Mouse (Mus musculus): ENCODE measurements around the gene Gm10959.
A peak's percentile ranks its signal among the peaks of the same experiment; 100 is the strongest.
"Not testable (repeated sequence)": the region's sequence is repeated elsewhere in the genome, so short reads cannot be mapped to it uniquely, and the experiment has no call there.

The Gm10959 gene

DNA sequence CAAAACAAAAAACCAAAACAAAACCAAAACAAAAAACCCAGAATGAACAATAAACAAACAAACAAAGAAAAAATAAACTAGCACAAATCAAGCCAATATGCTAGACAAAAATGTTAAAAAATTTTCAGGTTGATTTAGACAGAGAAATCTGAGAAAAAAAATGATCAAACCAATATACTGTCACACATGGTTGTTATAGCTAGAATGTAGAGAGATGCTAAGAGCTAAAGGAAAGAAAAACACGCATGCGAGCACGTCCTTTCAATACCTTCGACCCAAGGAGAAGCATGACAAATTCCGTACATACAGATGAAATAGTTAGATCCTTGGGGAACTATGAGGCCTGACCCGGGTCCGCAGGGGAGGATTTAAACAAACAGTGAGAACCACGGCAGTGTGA, at the start of gene Gm10959:
Gene Gm10959 (minus strand): TSS at position 101 of the 400 bp plus-strand sequence.
- DNase-seq (ENCODE audit: low spot score), result no peak

DNA sequence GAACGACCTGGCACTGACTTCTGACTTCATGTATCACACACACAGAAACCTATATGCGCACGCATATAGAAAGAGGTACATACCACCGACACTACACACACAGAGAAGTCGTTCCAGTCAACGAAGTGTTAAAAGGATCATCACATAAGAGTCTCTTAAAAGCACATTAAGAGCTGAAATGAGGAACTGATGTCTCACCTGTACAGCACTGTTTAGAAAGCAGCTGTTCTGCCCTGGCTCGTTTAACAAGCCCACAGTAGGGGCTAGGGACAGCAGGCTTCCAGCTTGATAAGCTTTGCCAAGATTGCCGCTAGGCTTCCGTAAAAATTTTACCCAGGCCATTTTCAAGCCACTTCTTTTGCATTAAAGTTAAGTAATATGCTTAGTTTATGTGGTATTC, 49.2 kb upstream of the Gm10959 start:
- no peak for DNase-seq (ENCODE audit: low spot score)

DNA sequence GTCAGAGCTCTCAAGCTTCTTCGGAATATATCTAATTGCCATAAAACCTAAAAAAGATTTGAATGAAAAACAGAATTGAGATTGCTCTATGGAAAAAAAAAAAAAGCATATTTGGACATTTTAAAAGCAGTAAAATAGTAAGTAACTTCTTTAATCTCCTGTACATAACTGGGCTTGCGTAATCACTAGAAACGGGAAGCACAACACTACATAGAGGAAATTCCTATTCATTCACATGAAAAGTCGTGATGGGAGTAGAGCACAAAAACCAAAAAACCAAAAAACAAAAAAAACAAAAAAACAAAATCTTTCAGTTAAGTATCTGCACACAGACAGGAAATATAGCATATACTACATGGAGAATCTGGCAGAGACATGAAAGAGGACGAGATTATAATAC, 45.1 kb upstream of the Gm10959 start:
- no peak for DNase-seq (ENCODE audit: low spot score)

GRCm38 (mm10) chr3:122950129-122950528, 31.0 kb upstream of the Gm10959 start:
- DNase-seq (ENCODE audit: low spot score), result no peak

- DNase-seq (ENCODE audit: low spot score), result no peak
Observed at GRCm38 (mm10) chr3:122943387-122943890, 24.3 kb upstream of the Gm10959 start.

DNA sequence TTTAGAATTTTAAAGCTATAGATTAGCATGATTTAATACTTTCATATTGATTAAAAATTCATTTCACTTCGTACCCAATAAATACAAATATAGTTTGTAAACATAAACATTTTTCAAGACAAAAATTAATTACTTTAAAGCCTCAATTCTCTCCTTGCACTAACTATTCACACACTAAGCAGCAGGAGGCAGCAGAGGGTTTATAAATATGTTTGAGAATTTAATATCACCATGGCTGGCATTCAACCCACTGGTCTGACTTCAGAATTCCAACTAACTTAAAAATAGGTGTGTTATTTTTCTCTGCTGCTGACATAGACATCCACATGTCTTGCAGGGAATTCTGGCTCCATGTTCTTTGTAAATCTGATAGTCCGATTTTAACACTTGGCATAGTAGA, 20.1 kb upstream of the Gm10959 start:
- no peak for DNase-seq (ENCODE audit: low spot score)

DNA sequence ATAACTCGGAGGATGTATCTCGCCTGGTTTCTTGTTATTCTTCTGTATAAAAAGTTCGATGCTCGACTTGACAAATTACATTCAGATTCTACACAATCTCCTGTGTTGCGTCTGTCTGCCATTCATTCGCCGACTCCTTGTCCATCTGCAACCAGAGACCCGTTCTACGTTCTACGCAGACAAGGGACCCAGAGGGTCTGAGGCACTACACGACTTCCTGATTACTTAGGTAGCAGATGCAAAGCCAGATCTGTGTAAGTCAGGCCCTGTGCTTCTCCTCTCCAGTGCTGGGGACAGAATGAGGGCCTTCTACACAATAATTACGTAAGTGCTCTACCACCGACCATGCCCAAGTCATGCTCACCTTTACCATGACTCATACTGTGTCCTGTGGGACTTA, 18.0 kb upstream of the Gm10959 start:
- DNase-seq (ENCODE audit: low spot score), result not testable (repeated sequence)

- DNase-seq (ENCODE audit: low spot score), result no peak
Observed at GRCm38 (mm10) chr3:122932466-122932865, 13.3 kb upstream of the Gm10959 start.

DNA sequence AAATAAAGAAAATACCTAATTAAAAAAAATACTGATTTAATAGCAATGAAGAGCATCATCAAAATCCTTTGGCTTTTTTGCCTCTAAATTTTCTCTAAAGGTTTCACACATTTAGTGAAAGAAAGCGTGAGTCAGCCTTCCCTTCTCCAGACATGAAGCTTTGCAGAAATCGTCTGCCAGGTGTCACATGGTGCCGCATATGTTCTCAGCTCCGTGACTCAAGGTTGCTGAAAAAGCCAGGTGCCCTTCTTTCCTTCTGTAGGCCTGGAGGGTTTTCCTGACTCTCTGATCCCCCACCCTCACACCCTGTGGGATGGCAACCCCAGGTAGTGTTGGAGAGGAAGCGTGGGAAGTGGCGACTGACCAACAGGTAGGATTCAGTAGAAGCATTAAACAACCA, 10.6 kb upstream of the Gm10959 start:
- no peak for DNase-seq (ENCODE audit: low spot score)

- peak; percentile 98 for DNase-seq (ENCODE audit: low spot score)
Observed at GRCm38 (mm10) chr3:122924009-122924914, 5.1 kb upstream of the Gm10959 start, which contains the start of gene 1810037I17Rik. Gene 1810037I17Rik (plus strand): TSS chr3:122924203.

- no peak for DNase-seq (ENCODE audit: low spot score)
Observed at GRCm38 (mm10) chr3:122923147-122923546, 4.0 kb upstream of the Gm10959 start.

DNA sequence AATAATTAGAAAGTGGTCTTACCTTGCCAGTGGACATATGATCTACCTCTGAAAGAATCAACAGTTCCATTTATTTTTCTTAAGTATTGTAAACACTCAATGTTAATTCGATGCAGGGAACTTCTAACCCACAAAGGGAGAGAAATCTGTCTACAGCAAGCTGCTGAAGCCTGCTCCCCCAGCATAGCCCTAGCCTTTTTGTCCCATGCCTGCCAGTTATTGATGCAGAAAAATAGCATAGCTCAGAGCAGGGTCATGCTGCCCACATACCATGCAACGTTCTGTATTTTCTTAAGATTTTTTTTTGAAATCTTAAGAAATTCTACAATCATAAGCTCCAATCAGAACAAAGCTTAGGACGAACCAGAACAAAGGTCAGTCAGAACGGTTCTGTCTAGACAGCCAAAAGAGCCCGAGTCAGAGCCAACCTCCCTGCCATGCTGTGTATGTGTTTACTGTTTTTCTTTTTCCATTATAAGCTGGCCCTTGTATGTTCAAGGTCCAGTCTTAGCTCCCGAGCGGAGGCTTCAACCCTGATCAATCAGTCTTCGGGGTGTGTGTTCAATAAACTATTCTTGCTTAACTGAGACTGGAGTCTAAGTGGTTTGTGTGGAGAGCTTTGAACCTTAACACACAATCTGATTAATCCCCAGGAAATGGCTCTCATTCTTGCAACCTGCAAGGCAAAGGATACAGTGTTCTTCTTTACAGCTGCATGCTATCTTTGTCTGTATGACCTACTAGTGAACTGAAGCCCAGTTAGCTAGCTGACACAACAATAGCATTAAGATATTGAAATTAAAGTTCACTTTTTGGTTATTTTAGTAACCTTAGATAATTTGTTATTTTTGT, 2.7 kb upstream of the Gm10959 start:
- no peak for DNase-seq (ENCODE audit: low spot score)

- DNase-seq (ENCODE audit: low spot score), result no peak
Observed at GRCm38 (mm10) chr3:122920572-122921435, 1.6 kb upstream of the Gm10959 start.

GRCm38 (mm10) chr3:122918672-122919071, 488 bp downstream of the Gm10959 start:
- DNase-seq (ENCODE audit: low spot score), result no peak

DNA sequence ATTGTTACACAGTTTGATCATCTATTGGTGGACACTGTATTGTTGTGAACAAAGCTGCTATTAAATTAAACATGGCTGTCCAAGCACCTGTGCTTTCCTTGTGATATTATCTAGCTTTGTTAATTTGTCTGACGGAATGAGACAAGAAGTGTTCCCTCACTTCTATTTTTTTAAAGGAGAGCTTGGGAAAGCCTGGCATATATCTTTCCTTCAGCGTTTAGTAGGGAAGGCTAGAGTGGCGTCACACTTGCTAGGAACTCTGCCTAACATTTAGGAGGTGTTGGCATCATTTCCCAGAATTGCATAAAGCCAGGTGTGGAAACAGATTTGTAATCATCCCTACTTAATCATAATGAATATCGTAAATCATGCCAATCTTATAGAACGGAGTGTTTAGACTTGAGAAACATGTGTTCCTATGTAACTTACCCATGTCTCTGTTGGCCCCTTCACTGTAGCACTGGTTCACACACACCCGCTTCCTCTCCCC, 2.9 kb downstream of the Gm10959 start:
- DNase-seq (ENCODE audit: low spot score), result no peak

DNA sequence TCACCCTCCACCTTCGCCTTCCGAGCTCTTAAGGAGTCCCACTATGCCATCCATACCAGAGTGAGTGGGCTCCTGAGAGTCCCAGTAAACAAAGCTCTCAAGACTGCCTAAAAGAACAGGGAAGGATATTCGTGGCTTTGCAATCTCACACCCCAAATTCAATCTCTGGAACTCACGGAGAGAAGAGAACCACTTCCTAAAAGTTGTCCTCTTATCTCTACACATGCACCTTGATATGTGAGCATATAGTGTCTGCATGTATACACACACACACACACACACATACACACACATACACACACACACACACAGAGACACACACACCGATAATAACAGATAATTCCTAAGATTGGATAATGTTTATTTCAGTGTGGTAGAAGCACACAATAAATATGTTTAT, 3.7 kb downstream of the Gm10959 start:
- no peak for DNase-seq (ENCODE audit: low spot score)

DNA sequence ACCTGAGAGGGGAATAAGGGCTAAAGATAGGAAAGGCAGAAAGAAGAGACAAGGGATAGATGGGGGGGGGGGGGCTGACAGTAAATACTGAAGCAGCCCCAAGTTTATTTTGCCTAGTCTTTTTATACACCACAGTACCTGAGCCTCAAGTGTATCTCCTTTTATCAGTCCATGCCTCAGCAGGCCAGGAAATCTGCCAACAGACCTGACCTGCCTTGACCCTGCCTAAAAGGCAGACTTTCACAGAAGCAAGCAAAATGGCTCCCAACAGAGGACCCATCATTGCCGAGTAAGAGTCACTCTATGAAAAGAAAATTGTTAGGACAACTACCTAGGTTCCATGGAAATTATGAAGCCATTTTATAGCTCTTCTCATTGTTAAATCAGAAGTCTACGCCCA, 11.3 kb downstream of the Gm10959 start:
- no peak for DNase-seq (ENCODE audit: low spot score)

GRCm38 (mm10) chr3:122903746-122904433, 15.3 kb downstream of the Gm10959 start:
- DNase-seq (ENCODE audit: low spot score), result no peak

DNA sequence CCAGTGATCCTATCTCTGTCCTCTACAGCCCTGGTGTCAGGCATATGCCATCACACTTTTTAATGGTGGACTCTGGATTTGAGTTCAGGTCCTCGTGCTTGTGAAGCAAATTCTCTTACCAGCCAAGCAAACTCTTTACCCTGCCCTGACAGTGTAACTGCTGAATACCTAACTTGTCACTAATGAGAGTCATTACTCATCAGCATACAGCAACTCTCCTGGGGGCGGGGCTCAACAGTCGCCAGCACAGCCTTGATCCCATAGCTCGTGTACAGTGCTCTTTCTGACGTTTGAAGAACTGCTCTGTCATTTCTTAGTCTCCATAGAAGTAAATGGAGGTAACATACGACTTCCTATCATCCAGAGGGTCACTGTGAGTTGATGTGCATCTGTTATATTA, 20.9 kb downstream of the Gm10959 start:
- no peak for DNase-seq (ENCODE audit: low spot score)

DNA sequence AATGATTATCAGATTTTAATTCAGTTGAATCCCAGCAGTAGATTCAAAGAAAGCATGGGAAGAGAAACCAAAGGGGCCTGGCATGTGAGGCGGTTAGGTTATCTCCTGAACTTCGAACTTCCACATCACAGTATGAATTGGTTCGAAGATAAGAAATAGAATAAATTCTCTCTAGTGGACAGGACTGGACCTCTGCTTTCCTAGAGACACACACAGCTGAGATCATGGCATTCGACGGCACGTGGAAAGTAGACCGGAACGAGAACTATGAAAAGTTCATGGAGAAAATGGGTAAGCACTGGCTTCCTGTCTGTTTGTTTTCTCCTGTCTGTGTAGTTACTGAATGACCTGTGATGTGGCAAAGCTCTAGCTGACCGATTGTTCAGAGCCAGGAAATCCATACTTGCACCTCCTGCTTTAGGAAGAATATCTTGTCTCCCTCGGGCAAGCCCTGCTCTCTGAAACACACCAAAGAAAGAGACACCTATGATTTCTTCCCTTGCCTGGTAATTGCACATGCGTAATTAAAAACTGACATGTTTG, 23.9 kb downstream of the Gm10959 start:
- no peak for DNase-seq (ENCODE audit: low spot score)

DNA sequence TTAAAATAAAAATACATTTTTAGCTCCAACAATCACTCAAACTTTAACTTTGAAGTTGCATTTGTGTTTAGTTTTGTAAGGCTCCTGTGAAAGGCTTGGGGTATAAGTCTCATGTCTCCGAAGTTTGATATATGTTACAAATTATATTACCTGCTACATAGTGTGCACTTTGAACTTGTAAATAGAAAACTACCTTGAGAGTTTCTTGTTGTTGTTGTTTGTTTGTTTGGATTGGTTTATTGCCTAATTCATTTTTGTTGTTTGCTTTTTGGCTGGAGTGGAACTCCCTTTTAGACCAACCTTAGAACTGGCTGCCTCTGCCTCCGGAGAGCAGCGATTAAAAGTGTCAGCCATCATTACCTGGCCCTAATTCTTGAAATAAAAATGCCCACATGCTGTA, 24.4 kb downstream of the Gm10959 start, which contains the start of gene Fabp2:
Gene Fabp2 (plus strand): TSS at position 301 of the 400 bp plus-strand sequence.
- no peak for DNase-seq (ENCODE audit: low spot score)
